Mouse (Mus musculus) midbrain, embryonic 12.5 days (tissue): ENCODE data around the gene 1700008P02Rik. TPM values are rescaled to one million over a fixed set of nuclear protein-coding genes. Genes with fewer than 3 reads are reported as not detected.
"Not testable (repeated sequence)": the region's sequence is repeated elsewhere in the genome, so short reads cannot be mapped to it uniquely, and the experiment has no call there.

Experiments
- ATAC-seq: fragments of 200-750 bp; cut with Nextera tagmentation; 2 replicates; pipeline ENCODE4 v1.8.0; 2017; ENCODE audit warnings: low read depth, moderate TSS enrichment, moderate library complexity; ENCODE audit not compliant: low FRiP score
- H3K27ac ChIP-seq: fragments of 300-500 bp; sonication (generic); replicated peaks from 2 replicates; pipeline ENCODE4 v1.5.1; 2016; ENCODE audit warnings: mild to moderate bottlenecking
- H3K27me3 ChIP-seq: fragments of 300-500 bp; sonication (generic); 2 replicates; pipeline ENCODE4 v1.6.1; 2016; ENCODE audit warnings: mild to moderate bottlenecking
- H3K36me3 ChIP-seq: fragments of 300-500 bp; sonication (generic); 2 replicates; pipeline ENCODE4 v1.6.1; 2016
- H3K4me1 ChIP-seq: fragments of 300-500 bp; sonication (generic); 2 replicates; pipeline ENCODE4 v1.6.1; 2016
- H3K4me2 ChIP-seq: fragments of 300-500 bp; sonication (generic); replicated peaks from 2 replicates; pipeline ENCODE4 v1.6.1; 2016; ENCODE audit warnings: mild to moderate bottlenecking, moderate library complexity
- H3K4me3 ChIP-seq: fragments of 300-500 bp; sonication (generic); 2 replicates; pipeline ENCODE4 v1.5.1; 2016; ENCODE audit warnings: mild to moderate bottlenecking
- H3K9ac ChIP-seq: fragments of 300-500 bp; sonication (generic); replicated peaks from 2 replicates; pipeline ENCODE4 v1.6.1; 2016; ENCODE audit warnings: mild to moderate bottlenecking, moderate library complexity
- H3K9me3 ChIP-seq: fragments of 300-500 bp; sonication (generic); 2 replicates; pipeline ENCODE4 v1.6.1; 2016; ENCODE audit warnings: mild to moderate bottlenecking
- WGBS: fragments of 180-500 bp; shearing (Covaris S2); methylation state at CpG from one replicate; pipeline ENCODE4 v1.1.7; 2016; 5-methylcytosine and 5-hydroxymethylcytosine counted together
- polyA plus RNA-seq: library from polyadenylated mRNA; unstranded; fragments of >200 nt; fragmentation: Nextera tagmentation; extraction: Ambion mirVana; gene quantifications from 2 replicates; pipeline ENCODE4 v1.2.1, GENCODE M21; 2016

Gene 1700008P02Rik
- polyA plus RNA-seq: not detected in 2 replicates

DNA sequence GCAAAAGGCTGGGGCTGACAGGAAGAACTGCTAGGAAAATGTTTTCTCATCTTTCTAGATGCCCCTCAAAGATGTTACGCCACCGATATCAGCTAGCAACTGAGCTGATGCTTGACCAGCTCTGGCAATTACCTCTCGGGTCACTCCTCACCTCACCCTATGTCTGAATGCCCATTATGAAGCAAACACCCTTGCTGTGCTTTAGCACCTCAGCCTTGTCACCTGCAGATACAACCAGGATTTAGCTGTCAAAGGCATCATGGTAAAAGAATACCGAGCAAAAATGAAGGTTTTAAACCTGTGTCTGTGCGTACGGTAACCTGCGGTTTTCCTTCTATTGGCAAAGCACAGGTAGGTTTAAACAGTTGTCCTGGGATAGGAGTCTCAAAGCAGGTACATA is at the start of gene 1700008P02Rik:
Gene 1700008P02Rik (minus strand): TSS at position 101 of the 400 bp plus-strand sequence.
- H3K4me2 ChIP-seq: no peak within 1 kb of the TSS
- ATAC-seq: no peak
- H3K4me1 ChIP-seq: no peaks in the 10 kb centered on the region
- no peak within 1 kb of the TSS for H3K9ac ChIP-seq
- H3K27ac ChIP-seq: no peak within 1 kb of the TSS
- H3K36me3 ChIP-seq: no peaks in the 10 kb centered on the region
- 93% methylated on average over 7 of the region's 7 CpGs for WGBS
- H3K4me3 ChIP-seq: no peak within 1 kb of the TSS
- no peaks in the 10 kb centered on the region for H3K9me3 ChIP-seq
- H3K27me3 ChIP-seq: no peaks in the 10 kb centered on the region

DNA sequence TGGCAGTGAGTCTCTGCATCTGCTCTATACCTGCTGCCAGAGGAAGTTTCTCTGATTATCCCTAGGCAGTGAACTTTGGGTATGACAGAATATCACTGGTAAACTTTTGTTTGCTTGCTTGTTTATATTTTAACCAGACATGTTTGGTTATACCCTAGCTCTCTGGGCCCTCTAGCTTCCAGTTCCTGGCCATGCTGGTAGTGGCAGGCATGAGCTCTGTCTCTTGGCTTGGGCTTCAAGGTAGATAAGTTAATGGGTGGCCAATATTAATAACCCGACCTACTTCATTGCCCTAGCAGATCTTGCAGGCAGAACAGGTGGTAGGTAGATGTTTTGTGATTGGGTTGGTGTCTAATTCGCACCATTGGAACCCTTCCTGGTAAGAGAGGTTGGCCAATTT is 29.2 kb upstream of the 1700008P02Rik start:
- no peak overlapping the region for H3K4me3 ChIP-seq
- H3K9ac ChIP-seq: no peak overlapping the region
- H3K36me3 ChIP-seq: no peaks in the 10 kb centered on the region
- no peak overlapping the region for H3K4me2 ChIP-seq
- H3K27ac ChIP-seq: no peak overlapping the region
- no peaks in the 10 kb centered on the region for H3K9me3 ChIP-seq
- no peak for ATAC-seq
- WGBS: 87% methylated on average over 2 of the region's 2 CpGs
- H3K27me3 ChIP-seq: no peaks in the 10 kb centered on the region
- H3K4me1 ChIP-seq: no peaks in the 10 kb centered on the region

- not testable (repeated sequence) for H3K9ac ChIP-seq, H3K27me3 ChIP-seq, ATAC-seq, H3K4me3 ChIP-seq, H3K27ac ChIP-seq, H3K4me2 ChIP-seq, H3K36me3 ChIP-seq, H3K9me3 ChIP-seq, H3K4me1 ChIP-seq
These were observed 17.9 kb upstream of the 1700008P02Rik start for GRCm38 (mm10) chr3:6638151-6638550.

DNA sequence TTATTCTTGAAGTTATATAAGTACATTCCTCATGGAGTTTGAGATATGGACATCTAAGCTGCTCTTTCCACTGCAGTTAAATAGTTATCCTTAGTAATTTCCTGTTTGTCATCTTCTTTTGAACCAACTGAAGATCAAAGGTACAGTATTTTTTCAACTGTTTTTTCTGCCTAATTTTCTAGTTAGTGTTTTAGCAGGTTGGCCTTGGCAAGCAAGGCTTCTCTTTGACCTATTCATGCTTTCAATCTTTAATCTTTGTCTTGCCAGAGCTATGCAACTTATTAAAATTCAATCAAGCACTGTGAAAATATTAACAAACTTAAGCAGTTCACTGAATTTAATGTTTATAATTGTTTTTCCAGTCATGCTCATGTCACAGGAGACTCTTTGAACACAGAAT is 14.0 kb upstream of the 1700008P02Rik start:
- no peak for ATAC-seq
- no peak overlapping the region for H3K4me3 ChIP-seq
- no peaks in the 10 kb centered on the region for H3K4me1 ChIP-seq
- H3K27me3 ChIP-seq: no peaks in the 10 kb centered on the region
- no peaks in the 10 kb centered on the region for H3K36me3 ChIP-seq
- H3K9me3 ChIP-seq: no peaks in the 10 kb centered on the region
- H3K9ac ChIP-seq: no peak overlapping the region
- no peak overlapping the region for H3K27ac ChIP-seq
- no peak overlapping the region for H3K4me2 ChIP-seq

DNA sequence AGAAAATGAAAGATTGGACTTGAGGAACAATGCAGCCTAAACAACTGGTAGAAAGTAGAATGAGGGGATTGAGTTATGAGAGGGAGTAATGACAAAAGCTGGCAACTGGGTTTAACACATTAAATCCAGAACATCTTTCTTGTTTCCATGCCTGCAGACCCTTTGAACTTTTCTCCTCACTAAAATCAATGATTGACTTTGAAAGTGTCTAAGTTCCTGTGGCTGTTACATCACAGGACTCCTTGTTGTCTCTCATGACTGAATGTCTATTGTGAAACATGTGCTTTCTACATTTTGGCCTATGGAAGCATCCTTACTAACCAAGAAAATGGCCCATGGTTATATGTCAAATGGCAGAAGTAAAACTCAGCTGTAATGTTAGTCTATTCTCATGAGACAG is 2.4 kb downstream of the 1700008P02Rik start:
- no peaks in the 10 kb centered on the region for H3K9me3 ChIP-seq
- H3K27me3 ChIP-seq: no peaks in the 10 kb centered on the region
- no peaks in the 10 kb centered on the region for H3K4me1 ChIP-seq
- no peaks in the 10 kb centered on the region for H3K36me3 ChIP-seq
- no peak overlapping the region for H3K4me3 ChIP-seq
- H3K27ac ChIP-seq: no peak overlapping the region
- H3K4me2 ChIP-seq: no peak overlapping the region
- H3K9ac ChIP-seq: no peak overlapping the region
- ATAC-seq: no peak
